Mouse (Mus musculus) megakaryocyte, embryonic 14.5 days (primary cell): ENCODE results near the gene Exoc3.

Source experiments
- FLI1 ChIP-seq: IDR thresholded peaks from 2 replicates; pipeline ENCODE4 v1.6.1; 2012; ENCODE audit warnings: low read length, inconsistent platforms, mixed read lengths
- GATA1 ChIP-seq: IDR thresholded peaks from 3 replicates; pipeline ENCODE4 v1.6.1; 2012; ENCODE audit warnings: mixed read lengths, low read length, inconsistent platforms, borderline replicate concordance

- TF ChIP-seq GATA1, result no peak
- no peak for TF ChIP-seq FLI1
Measured at GRCm38 (mm10) chr13:74208986-74209345, 434 bp upstream of the Exoc3 start.
